Mouse (Mus musculus): Measurements from ENCODE around the gene Ifna15.

Gene Ifna15

DNA sequence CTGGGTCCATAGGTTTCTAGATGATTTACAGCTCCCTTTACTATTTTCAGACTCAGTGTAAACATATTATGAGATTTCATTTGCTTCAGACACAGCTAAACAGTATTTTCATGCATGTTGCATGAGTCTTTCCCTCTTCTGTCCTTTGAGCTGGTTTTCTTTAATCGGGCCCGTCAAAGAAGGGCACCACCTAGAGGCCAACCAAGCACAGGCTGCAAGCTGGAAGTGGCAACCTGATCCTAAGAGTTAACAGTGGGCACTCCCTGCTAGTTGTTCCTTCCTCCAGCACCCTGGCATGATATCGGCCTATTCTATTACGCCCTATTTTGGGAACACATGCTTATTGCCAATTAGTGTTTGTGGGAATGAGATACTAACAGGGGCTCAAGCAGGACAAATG, 43.6 kb downstream of the Ifna15 start:
- no peak for DNase-seq (ENCODE audit: low read depth, low spot score)

DNA sequence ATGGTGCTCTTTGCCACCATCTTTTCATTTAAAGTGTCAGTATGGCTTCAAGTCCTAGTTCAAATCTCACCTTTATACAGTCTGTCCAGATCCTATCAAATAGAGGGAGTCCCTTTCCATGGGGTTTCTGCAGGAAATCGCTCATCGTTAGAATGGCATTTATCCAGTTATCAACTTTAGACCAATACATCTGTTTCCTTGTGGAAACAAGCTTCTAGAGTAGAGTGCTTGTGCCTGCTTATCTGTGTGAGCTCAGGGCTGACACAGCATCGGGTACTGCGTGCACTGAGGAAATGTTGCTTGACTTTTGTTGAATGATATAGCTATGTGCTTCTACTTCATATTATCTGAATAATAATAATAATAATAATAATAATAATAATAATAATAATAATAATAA, 44.3 kb downstream of the Ifna15 start:
- DNase-seq (ENCODE audit: low read depth, low spot score): no peak
